Mouse (Mus musculus): Measurements from ENCODE around the gene Stat5b.

Gene Stat5b

DNA sequence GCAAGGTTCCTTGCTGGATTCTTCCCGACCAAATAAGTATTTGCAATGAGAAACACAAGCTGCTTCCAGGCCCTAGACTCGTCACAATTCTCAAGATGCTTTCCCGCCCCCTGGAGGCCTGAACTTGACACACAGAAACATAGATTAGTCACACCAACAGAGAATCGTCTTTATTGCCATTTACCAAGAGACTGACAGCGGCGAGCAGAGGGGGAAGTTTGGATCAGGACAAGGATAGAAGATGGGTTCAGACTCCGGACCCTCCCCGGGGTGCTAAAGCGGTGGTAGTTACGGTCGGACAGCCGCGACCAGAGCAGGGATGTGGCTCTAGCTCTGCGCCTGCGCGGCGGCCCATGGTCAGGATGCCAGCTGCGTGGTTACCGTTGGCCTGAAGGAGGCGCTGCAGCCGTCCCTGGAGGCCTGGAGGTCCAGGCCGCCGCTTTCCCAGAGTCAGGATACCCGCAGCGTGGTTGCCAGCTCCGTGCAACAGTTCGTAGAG lies 88.9 kb downstream of the Stat5b start:
- peak; percentile 91 to 95 for DNase-seq

GRCm38 (mm10) chr11:100759611-100760233 lies 90.8 kb downstream of the Stat5b start, which contains the start of gene Kcnh4:
Gene Kcnh4, minus strand, starts transcription at chr11:100759942.
- peak; percentile 45 to 62 for DNase-seq

- DNase-seq: no peak
Measured at GRCm38 (mm10) chr11:100758707-100759610, 91.6 kb downstream of the Stat5b start.

- DNase-seq: no peak
Measured at GRCm38 (mm10) chr11:100757566-100757965, 93.0 kb downstream of the Stat5b start.

- DNase-seq: no peak
Measured at GRCm38 (mm10) chr11:100756476-100756875, 94.0 kb downstream of the Stat5b start.

GRCm38 (mm10) chr11:100754693-100755057 lies 95.8 kb downstream of the Stat5b start:
- no peak for DNase-seq

DNA sequence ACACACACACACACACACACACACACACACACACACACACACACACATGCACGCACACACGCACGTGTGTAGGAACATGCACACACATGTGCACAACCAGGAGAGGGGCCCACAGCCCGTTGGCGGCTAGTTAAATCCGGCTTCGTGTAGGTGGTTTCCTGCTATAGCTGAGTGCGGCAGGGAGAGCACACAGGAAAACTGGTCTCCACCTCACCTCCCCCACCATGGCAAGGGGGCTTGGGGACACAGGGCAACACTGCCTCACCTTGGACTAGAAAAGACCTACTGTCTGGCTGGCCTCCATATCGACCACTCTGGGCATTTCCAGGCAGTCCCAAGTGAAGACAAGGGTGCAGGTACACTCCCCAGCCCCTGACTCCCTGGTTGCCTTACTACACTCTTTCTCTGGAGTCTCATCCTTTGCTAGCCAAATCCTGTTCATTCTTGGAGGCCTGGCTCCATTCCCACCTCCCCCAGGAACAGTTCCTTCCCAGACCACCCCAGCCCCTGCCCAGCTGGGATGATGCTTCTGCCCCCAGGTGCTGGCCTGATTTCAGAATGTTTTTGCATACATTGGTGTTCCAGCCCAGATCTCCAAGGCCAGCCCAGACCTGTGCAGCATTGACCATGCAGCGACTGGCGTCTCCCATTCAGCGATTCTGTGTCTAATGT lies 96.4 kb downstream of the Stat5b start:
- DNase-seq: no peak

- DNase-seq: no peak
Measured at GRCm38 (mm10) chr11:100752294-100752693, 98.2 kb downstream of the Stat5b start.

DNA sequence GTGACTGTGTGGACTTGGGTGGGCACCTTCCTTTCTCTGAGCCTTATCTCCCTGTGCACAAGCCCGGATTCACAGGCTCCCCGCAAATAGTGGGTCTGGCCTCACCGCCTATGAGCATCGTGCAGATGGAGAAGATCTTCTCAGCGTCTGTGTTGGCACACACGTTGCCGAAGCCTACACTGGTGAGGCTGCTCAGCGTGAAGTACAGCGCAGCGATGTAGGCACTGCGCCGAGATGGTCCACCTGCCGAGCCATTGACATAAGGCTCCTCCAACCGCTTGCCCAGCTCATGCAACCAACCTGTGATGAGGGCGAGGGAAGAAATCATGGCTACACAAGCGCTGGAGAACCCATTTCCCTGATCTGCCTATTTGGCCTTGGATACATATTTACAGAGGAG lies 100.4 kb downstream of the Stat5b start:
- DNase-seq: no peak

DNA sequence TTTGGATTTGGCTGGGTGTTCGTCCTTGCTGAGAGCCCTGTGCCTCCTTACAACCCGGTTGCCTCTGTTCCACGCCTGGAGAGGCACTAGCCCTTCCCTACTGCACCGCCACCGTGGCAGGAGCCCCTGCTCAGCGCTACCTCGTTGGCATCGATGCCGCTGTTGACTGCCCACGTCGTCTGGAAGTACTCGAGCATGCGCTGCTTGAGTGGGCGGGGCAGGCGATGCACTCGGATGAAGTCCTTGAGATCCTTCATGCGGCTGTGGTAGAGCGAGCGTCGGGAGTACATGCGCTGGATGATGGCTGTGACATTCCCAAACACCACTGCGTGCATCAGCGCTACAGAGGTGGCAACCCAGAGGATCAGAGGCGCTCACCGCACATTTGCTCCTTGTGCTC lies 101.1 kb downstream of the Stat5b start:
- DNase-seq: no peak

DNA sequence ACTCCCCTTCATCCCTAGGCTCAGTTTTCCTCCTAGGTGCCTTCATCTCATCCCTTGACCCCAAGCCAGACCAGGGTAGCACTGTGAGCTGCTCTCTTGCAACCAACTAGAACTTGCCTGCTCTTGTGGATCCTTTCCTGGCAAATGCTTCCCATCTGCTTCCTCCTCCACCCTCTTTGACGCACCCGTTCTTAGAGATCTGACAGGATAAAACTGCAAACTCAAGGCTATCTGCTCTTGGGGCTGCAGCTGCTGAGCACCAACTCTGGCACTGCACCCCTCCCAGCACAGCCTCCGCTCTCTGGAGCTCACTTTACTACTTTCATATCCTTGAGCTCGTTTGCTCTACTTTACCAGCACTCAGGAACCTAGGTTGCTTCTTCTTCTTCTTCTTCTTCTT lies 101.9 kb downstream of the Stat5b start:
- DNase-seq: no peak

GRCm38 (mm10) chr11:100747114-100747513 lies 103.4 kb downstream of the Stat5b start:
- DNase-seq: no peak

DNA sequence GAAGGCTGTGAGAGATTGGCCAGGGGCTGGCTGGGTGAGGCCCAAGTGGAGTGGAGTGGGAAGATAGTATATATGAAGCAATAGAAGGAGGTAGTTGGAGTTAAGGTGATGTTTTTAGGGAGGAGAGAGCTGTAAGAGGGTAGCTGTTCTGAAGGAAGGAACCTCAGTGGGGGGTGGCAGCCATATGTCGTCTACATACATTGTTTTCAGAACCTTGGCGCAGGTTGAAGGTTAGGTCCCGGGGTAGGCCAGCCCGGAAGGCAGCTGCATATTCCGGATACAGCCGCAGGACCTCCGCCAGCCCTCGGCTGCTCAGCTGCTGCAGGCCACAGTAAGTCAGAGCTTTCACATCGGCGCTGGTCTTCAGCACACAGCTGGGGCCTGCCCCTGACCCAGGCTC lies 104.0 kb downstream of the Stat5b start:
- DNase-seq: no peak

DNA sequence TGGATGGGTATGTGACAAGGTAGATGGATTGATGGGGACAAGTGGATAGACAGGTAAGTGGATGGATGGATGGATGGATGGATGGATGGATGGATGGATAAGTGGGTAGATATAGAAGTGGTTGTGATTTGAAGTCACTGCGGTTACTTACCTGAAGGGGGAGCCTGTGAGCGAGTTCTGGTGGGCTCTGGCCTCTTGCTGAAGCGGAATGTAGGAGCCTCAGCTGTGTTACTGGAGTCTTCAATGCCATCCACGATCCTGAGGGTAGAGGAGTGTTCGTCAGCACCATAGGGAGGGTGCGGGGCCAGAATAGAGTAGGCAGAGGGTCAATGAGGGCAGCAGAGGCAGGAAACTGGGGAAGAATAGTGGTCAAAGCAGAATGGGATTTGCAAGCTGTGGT lies 105.4 kb downstream of the Stat5b start:
- peak; percentile 77 for DNase-seq

DNA sequence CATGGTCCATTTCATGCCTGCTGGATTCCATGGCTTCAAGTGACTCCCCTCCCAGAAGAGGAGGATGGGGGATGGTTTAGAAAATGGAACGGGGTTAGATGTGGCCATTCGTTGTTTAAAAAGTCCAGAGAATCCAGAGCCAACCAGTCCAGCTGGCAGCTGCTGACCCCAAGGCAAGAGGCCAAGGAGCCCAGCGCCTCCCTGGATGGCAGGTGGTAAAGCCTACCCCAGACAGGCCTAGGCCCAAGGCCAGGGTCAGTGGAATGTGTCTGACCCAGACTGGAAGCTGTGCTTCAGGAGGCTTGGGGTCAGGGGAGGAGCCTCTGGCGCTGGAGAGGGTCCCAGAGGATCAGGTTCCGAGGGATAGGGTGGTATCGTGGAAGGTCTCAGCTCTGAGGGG lies 109.2 kb downstream of the Stat5b start:
- peak; percentile 42 to 56 for DNase-seq

DNA sequence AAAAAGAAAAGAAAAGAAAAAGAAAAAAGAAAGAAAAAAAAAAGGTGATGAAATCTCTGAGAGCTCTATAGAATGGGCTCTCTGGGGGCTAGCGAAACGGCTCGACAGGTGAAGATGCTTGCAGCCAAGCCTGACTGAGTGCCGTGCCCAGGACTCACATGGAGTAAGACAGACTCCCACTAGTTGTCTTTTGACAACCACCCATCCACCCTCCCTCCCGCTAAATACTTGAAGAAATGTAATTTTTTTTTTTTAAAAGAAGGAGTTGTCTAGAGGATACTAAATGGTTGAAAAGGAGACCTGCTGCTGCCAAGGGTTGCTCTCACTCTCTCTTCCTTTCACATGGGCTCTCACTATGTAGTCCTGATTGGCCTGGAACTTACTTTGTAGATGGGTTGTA lies 111.8 kb downstream of the Stat5b start:
- DNase-seq: peak in 1 of 2 experiments; percentile 45

DNA sequence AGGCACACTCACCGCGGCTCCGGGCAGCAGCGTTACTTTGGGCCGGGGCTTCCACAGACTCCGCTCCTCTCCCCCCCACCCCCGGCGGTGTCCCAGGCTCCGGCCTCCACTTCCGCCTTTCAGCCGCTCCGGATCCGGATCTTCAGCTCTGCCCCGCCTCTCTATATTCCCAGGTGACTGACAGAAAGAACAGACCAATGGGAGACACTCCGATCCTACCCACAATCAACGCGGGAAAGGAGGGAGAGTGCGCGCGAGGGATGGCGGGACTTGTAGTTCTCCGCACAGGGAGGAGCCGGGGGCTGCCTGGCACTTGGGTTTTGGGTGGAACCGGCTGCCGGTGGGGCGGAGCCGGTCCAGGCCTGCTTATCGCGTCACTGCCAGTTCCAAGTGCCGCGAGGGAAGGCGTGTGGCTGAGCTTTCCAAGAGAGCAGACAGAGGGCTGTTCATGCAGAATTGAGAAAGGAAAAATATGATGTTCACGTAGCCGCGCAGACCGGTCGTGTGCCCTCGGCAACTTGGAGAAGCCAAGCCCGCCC lies 112.4 kb downstream of the Stat5b start, which contains the start of gene Rab5c:
Gene Rab5c, minus strand, starts transcription at position 150 of the 539 bp plus-strand sequence.
- DNase-seq: peak; percentile 98

DNA sequence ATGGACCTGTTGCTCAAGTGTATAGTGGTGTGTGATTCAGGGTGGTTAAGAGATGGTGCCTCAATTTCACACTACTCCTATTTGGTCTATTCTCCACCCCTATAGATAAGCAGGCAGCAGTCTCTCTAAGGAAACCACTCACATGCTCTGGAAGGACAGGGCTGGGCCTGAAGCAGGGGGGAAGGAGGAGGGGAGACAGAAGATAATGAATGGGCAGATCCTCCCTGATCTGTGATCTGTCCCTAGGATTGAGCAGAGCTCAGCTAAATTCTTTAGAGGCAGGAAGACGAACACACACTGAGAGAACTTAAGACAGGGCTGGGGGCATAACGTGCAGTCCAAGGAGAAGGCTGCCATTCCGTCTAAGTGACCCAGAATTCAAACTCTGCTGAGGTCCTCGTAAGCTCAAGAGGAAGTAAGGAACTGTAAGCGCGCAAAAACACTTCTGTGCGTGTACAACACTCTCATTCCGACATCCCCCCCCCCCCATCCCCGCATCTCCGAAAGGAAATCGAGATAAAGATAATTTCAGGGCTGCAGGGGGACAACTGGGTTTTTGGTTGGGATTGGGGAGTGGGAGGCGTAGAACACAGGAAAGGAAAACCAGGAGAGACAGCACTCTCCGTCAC lies 113.3 kb downstream of the Stat5b start:
- DNase-seq: no peak

GRCm38 (mm10) chr11:100736746-100737080 lies 113.8 kb downstream of the Stat5b start:
- no peak for DNase-seq

GRCm38 (mm10) chr11:100735954-100736745 lies 114.4 kb downstream of the Stat5b start:
- DNase-seq: no peak

DNA sequence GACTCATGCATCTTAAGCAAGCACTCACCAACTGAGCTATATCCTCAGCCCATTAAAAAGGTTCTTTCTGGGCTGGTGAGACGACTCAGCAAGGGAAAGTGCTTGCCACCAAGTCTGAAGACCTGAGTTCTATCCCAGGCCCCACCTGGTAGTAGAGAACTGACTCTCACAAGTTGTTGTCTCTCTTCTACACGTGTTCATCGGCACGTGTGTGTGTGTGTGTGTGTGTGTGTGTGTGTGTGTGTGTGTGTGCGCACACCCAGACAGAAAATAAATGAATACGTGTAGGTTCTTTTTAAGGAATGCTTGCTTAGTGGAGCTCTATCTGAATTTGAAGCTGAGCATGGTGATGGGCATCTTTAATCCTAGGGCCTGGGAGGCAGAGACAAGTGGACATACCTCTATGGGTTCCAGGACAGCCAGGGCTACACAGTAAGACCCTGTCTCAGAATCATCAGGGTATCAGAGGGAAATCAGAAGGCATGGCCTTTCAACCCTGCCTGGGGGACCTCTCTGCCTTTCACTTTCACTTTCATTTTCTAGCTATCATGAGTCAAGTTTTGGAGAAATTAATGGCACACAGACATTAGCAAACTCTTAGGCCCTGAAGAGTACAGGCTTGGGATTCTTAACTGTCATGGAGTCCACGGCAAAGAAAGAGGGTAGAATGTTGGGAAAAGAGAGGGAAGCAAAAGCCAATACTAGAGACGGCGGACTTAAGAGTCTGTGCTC lies 115.2 kb downstream of the Stat5b start:
- DNase-seq: no peak
